Mouse (Mus musculus) neural tube, embryonic 14.5 days (tissue): ENCODE results near the gene Gatad1. TPM values are rescaled to one million over a fixed set of nuclear protein-coding genes. Genes with fewer than 3 reads are reported as not detected.
"Not testable (repeated sequence)": the region's sequence is repeated elsewhere in the genome, so short reads cannot be mapped to it uniquely, and the experiment has no call there.

Source experiments
- ATAC-seq: fragments of 200-750 bp; cut with Nextera tagmentation; 2 replicates; pipeline ENCODE4 v1.8.0; 2017; ENCODE audit warnings: low read depth, mild to moderate bottlenecking, moderate TSS enrichment, moderate library complexity
- H3K27ac ChIP-seq: fragments of 300-500 bp; sonication (generic); 2 replicates; pipeline ENCODE4 v1.5.1; 2014; ENCODE audit warnings: low read depth, mild to moderate bottlenecking, control low read depth, low read length, moderate library complexity, mixed read lengths
- H3K27me3 ChIP-seq: fragments of 300-500 bp; sonication (generic); 2 replicates; pipeline ENCODE4 v1.6.1; 2014; ENCODE audit warnings: low read length; ENCODE audit not compliant: control insufficient read depth, insufficient read depth
- H3K36me3 ChIP-seq: fragments of 300-500 bp; sonication (generic); 2 replicates; pipeline ENCODE4 v1.6.1; 2014; ENCODE audit warnings: low read length, mixed read lengths; ENCODE audit not compliant: control insufficient read depth, insufficient read depth
- H3K4me1 ChIP-seq: fragments of 300-500 bp; sonication (generic); 2 replicates; pipeline ENCODE4 v1.6.1; 2014; ENCODE audit warnings: low read length; ENCODE audit not compliant: control insufficient read depth, insufficient read depth
- H3K4me2 ChIP-seq: fragments of 300-500 bp; sonication (generic); 2 replicates; pipeline ENCODE4 v1.6.1; 2014; ENCODE audit warnings: mild to moderate bottlenecking, low read depth, low read length, control low read depth
- H3K4me3 ChIP-seq: fragments of 300-500 bp; sonication (generic); 2 replicates; pipeline ENCODE4 v1.5.1; 2014; ENCODE audit warnings: low read depth, low read length, control low read depth, mixed read lengths
- H3K9ac ChIP-seq: fragments of 300-500 bp; sonication (generic); replicated peaks from 2 replicates; pipeline ENCODE4 v1.6.1; 2014; ENCODE audit warnings: low read depth, mild to moderate bottlenecking, control low read depth, low read length, mixed read lengths
- H3K9me3 ChIP-seq: fragments of 300-500 bp; sonication (generic); 2 replicates; pipeline ENCODE4 v1.6.1; 2016; ENCODE audit warnings: low read length; ENCODE audit not compliant: control insufficient read depth
- WGBS: fragments of 180-500 bp; shearing (Covaris S2); extraction: QIAGEN DNeasy Blood & Tissue Kit; methylation state at CpG from one replicate; pipeline ENCODE4 v1.1.7; 2014; 5-methylcytosine and 5-hydroxymethylcytosine counted together
- polyA plus RNA-seq: library from polyadenylated mRNA; unstranded; fragments of >200 nt; fragmentation: Nextera tagmentation; extraction: Ambion mirVana; gene quantifications from 2 replicates; pipeline ENCODE4 v1.2.1, GENCODE M21; 2014

Gatad1 gene
- polyA plus RNA-seq, 1 experiment from 2014 or later, result 68.3 TPM

- Histone ChIP-seq H3K27ac (no peak overlapping the region), H3K4me3 (no peak overlapping the region), H3K9me3 (no peaks in the 10 kb centered on the region), H3K36me3 (no peaks in the 10 kb centered on the region), H3K4me2 (no peak overlapping the region), H3K4me1 (no peaks in the 10 kb centered on the region), H3K27me3 (no peaks in the 10 kb centered on the region), H3K9ac (no peak overlapping the region)
- 92% methylated on average over 12 of the region's 12 CpGs for whole genome bisulfite sequencing
- no peak for ATAC-seq
Observed at GRCm38 (mm10) chr5:3666585-3666984, 9.6 kb upstream of the Gatad1 start.

GRCm38 (mm10) chr5:3665225-3665624 lies 8.2 kb upstream of the Gatad1 start:
- H3K4me1 ChIP-seq, result no peaks in the 10 kb centered on the region
- ATAC-seq, result no peak
- no peak overlapping the region for H3K4me2 ChIP-seq
- no peak overlapping the region for H3K27ac ChIP-seq
- no peak overlapping the region for H3K9ac ChIP-seq
- H3K4me3 ChIP-seq, result no peak overlapping the region
- 94% methylated on average over 2 of the region's 2 CpGs for WGBS
- no peaks in the 10 kb centered on the region for H3K9me3 ChIP-seq
- H3K36me3 ChIP-seq, result no peaks in the 10 kb centered on the region
- H3K27me3 ChIP-seq, result no peaks in the 10 kb centered on the region

DNA sequence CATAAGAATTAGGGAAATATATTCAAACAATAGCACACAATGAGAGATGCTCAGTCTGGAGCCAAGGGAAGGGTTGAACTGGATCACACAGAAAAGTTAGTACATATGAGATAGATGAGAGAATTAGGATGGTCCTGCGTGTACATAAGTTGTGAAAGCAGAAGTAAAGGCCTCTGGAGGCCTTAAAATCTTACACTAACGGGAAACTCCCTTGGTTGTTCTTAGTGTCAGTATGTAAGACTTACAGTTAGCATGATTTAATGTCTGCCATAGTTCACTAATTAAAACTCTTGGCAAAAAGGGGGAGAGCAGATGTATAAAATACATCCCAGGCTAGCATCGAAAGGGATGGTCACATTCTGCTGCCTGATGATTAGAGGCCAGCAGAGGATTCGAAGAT lies 3.2 kb downstream of the Gatad1 start:
- Histone ChIP-seq H3K27ac (no peak overlapping the region), H3K4me2 (no peak overlapping the region), H3K9me3 (no peaks in the 10 kb centered on the region), H3K27me3 (no peaks in the 10 kb centered on the region), H3K4me3 (no peak overlapping the region), H3K36me3 (no peaks in the 10 kb centered on the region), H3K9ac (no peak overlapping the region), H3K4me1 (no peaks in the 10 kb centered on the region)
- WGBS, result 92% methylated on average over 4 of the region's 4 CpGs
- ATAC-seq, result no peak

DNA sequence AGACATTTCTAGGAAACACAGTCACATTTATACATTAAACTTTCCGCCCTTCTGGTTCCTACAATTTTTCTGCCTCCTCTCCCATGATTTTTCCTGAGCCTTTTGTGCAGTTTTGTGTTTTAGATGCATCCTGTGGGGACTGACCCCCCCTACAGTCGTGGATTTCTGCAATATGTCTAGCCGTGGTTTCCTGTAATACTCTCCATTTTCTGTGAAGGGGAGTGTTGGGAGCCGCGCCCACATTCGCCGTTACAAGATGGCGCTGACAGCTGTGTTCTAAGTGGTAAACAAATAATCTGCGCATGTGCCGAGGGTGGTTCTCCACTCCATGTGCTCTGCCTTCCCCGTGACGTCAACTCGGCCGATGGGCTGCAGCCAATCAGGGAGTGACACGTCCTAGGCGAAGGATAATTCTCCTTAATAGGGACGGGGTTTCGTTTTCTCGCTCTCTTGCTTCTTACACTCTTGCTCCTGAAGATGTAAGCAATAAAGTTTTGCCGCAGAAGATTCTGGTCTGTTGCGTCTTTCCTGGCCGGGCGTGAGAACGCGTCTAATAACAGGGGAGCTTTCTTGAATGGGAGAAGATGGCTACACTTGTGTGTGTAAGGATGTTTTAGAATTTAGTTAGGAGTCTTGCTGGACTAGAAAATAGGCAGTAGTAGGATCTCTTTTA lies 3.9 kb downstream of the Gatad1 start:
- not testable (repeated sequence) for H3K4me2 ChIP-seq, H3K4me3 ChIP-seq, H3K27ac ChIP-seq, H3K4me1 ChIP-seq, H3K27me3 ChIP-seq, ATAC-seq, H3K9me3 ChIP-seq, H3K9ac ChIP-seq, H3K36me3 ChIP-seq
- 94% methylated on average over 14 of the region's 25 CpGs for WGBS

DNA sequence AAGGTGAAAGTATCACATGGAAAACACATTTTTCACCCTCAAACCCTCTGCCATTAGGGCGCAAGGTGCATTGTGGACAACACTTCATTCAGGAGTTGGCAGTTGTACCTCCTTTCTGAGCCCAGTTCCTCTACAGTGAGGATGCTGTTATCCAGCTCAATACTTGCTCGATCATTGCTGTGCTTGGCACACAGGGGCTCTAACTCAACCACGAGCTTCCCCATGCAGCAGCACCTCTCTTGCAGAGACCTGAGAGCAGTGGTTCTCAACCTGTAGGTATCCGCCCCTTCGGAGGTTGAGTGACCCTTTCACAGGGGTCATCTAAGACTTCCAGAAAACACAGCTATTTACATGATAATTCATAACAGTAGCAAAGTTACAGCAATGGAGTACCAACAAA lies 5.4 kb downstream of the Gatad1 start:
- WGBS, result 82% methylated on average over 5 of the region's 5 CpGs
- Histone ChIP-seq H3K9me3 (no peaks in the 10 kb centered on the region), H3K9ac (no peak overlapping the region), H3K27me3 (no peaks in the 10 kb centered on the region; the same call in 1 of the 2 replicates), H3K27ac (no peak overlapping the region), H3K4me3 (no peak overlapping the region), H3K4me1 (0 out of 2 replicates have a peak, but pooled peaks cover 1% of the 10 kb centered on the region), H3K36me3 (no peaks in the 10 kb centered on the region), H3K4me2 (no peak overlapping the region)
- ATAC-seq, result no peak

GRCm38 (mm10) chr5:3650881-3651280 lies 6.1 kb downstream of the Gatad1 start, which contains the start of gene Tmbim7:
Gene Tmbim7 (plus strand): TSS chr5:3651181.
- H3K9ac ChIP-seq, result no peak within 1 kb of the TSS
- H3K9me3 ChIP-seq, result no peaks in the 10 kb centered on the region
- H3K4me3 ChIP-seq, result no peak within 1 kb of the TSS
- H3K27ac ChIP-seq, result no peak within 1 kb of the TSS
- no peaks in the 10 kb centered on the region for H3K36me3 ChIP-seq
- ATAC-seq, result no peak
- 78% methylated on average over 6 of the region's 6 CpGs for WGBS
- H3K27me3 ChIP-seq, result no peaks in the 10 kb centered on the region; the same call in 1 of the 2 replicates
- H3K4me1 ChIP-seq, result 0 out of 2 replicates have a peak, but pooled peaks cover 4% of the 10 kb centered on the region
- H3K4me2 ChIP-seq, result no peak within 1 kb of the TSS

GRCm38 (mm10) chr5:3648849-3649210 lies 8.2 kb downstream of the Gatad1 start:
- Histone ChIP-seq H3K4me3 (no peak overlapping the region), H3K27ac (no peak overlapping the region), H3K36me3 (no peaks in the 10 kb centered on the region), H3K4me1 (0 out of 2 replicates have a peak, but pooled peaks cover 10% of the 10 kb centered on the region), H3K9me3 (no peaks in the 10 kb centered on the region), H3K27me3 (no peaks in the 10 kb centered on the region; the same call in 1 of the 2 replicates), H3K4me2 (no peak overlapping the region), H3K9ac (no peak overlapping the region)
- 78% methylated on average over 4 of the region's 4 CpGs for WGBS
- no peak for ATAC-seq

DNA sequence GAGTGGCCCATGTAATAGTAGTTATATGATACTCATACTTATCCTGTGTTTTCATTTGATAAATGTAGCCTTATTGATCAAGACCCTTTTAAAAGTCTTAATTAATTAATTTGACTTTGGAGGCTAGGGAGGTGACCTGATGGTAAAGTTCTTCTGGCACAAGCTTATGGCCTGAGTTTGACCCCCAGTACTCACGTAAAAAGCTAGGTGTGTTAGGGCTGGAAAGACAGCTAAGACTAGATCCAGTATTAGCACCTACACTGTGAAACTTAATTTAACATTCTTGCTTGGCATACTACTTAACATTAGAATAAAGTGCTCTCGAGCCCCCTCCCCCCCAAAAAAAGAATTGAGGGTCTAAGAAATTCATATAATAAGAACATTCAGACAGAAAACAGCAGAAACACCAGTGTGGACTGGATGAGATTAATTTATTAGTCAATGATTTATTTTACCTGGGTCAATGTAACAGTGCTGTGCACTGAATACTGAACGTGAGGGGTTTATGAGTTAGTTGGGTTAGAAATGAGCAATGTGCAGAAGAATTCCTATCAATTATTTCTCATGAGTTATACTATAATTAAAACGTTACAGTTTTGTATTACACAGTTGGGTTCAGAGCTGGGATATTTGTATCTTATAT lies 8.7 kb downstream of the Gatad1 start:
- peak; percentile 9; the same call in 1 of the 2 replicates for ATAC-seq
- Histone ChIP-seq H3K4me1 (0 out of 2 replicates have a peak, but pooled peaks cover 10% of the 10 kb centered on the region), H3K9ac (no peak overlapping the region), H3K4me3 (no peak overlapping the region), H3K27me3 (no peaks in the 10 kb centered on the region; the same call in 1 of the 2 replicates), H3K36me3 (peaks cover 2% of the 10 kb centered on the region; the same call in 1 of the 2 replicates), H3K9me3 (no peaks in the 10 kb centered on the region), H3K4me2 (peak overlapping the region; percentile 46; the same call in 1 of the 2 replicates), H3K27ac (no peak overlapping the region)
- 50% methylated on average over 4 of the region's 4 CpGs for WGBS

GRCm38 (mm10) chr5:3647708-3648121 lies 9.3 kb downstream of the Gatad1 start:
- WGBS, result 0% methylated on average over 23 of the region's 46 CpGs
- peak overlapping the region; percentile 95 for H3K4me3 ChIP-seq

More at GRCm38 (mm10) chr5:3647708-3648121, 9.3 kb downstream of the Gatad1 start:
- Histone ChIP-seq H3K27ac (peak overlapping the region; percentile 88), H3K4me1 (0 out of 2 replicates have a peak, but pooled peaks cover 10% of the 10 kb centered on the region), H3K9me3 (no peaks in the 10 kb centered on the region), H3K36me3 (peaks cover 4% of the 10 kb centered on the region; the same call in 1 of the 2 replicates), H3K4me2 (peak overlapping the region; percentile 46), H3K27me3 (no peaks in the 10 kb centered on the region; the same call in 1 of the 2 replicates), H3K9ac (peak overlapping the region; percentile 84)
- ATAC-seq, result peak; percentile 98
